Mouse (Mus musculus): ENCODE data around the gene Ficd. TPM values are rescaled to one million over a fixed set of nuclear protein-coding genes. Genes with fewer than 3 reads are reported as not detected.

The Ficd gene
- polyA plus RNA-seq (2012; ENCODE audit: insufficient read depth, low replicate concordance) = 1.2 and 2.4 TPM in 2 replicates

GRCm38 (mm10) chr5:113735345-113736112 is at the start of gene Ficd:
Ficd (plus strand) TSS chr5:113735803.
- Histone ChIP-seq H3K4me3 (replicated peaks) (peak within 1 kb of the TSS; percentile 100), H3K27me3 (replicated peaks) (peaks cover 5% of the 10 kb centered on the region), H3K9me3 (no peaks in the 10 kb centered on the region), H3K36me3 (replicated peaks; ENCODE audit: low read length) (peaks cover 39% of the 10 kb centered on the region), H3K4me1 (peaks cover 38% of the 10 kb centered on the region)
- no peak for TF ChIP-seq GATA1 (IDR thresholded peaks at IDR 0.05; ENCODE audit: borderline replicate concordance, low read length)

GRCm38 (mm10) chr5:113687514-113687913 is 48.1 kb upstream of the Ficd start:
- no peak for TF ChIP-seq GATA1 (IDR thresholded peaks at IDR 0.05; ENCODE audit: borderline replicate concordance, low read length)
- TF ChIP-seq FLI1 (IDR thresholded peaks at IDR 0.05; ENCODE audit: low read length) = no peak
- H3K4me1 ChIP-seq = no peaks in the 10 kb centered on the region; the same call in 1 of the 2 replicates
- H3K36me3 ChIP-seq (replicated peaks; ENCODE audit: low read length) = no peaks in the 10 kb centered on the region
- peaks cover 9% of the 10 kb centered on the region for H3K9me3 ChIP-seq
- no peak overlapping the region for H3K4me3 ChIP-seq (replicated peaks)
- peaks cover 10% of the 10 kb centered on the region for H3K27me3 ChIP-seq (replicated peaks)

- TF ChIP-seq GATA1 (IDR thresholded peaks at IDR 0.05; ENCODE audit: borderline replicate concordance, low read length) = no peak
- no peak for TF ChIP-seq FLI1 (IDR thresholded peaks at IDR 0.05; ENCODE audit: low read length)
- Histone ChIP-seq H3K27me3 (replicated peaks) (peaks cover 6% of the 10 kb centered on the region), H3K9me3 (peaks cover 16% of the 10 kb centered on the region)
These were observed 45.5 kb upstream of the Ficd start for GRCm38 (mm10) chr5:113690069-113690548.

GRCm38 (mm10) chr5:113690866-113691265 is 44.7 kb upstream of the Ficd start:
- peaks cover 8% of the 10 kb centered on the region for H3K27me3 ChIP-seq (replicated peaks)
- peaks cover 16% of the 10 kb centered on the region for H3K9me3 ChIP-seq
- no peaks in the 10 kb centered on the region; the same call in 1 of the 2 replicates for H3K4me1 ChIP-seq
- no peaks in the 10 kb centered on the region for H3K36me3 ChIP-seq (replicated peaks; ENCODE audit: low read length)
- H3K4me3 ChIP-seq (replicated peaks) = peak overlapping the region; percentile 52
- TF ChIP-seq GATA1 (IDR thresholded peaks at IDR 0.05; ENCODE audit: borderline replicate concordance, low read length) (no peak), FLI1 (IDR thresholded peaks at IDR 0.05; ENCODE audit: low read length) (no peak)

More at GRCm38 (mm10) chr5:113690069-113690548, 45.5 kb upstream of the Ficd start:
- Histone ChIP-seq H3K4me3 (replicated peaks) (no peak overlapping the region), H3K36me3 (replicated peaks; ENCODE audit: low read length) (no peaks in the 10 kb centered on the region), H3K4me1 (no peaks in the 10 kb centered on the region; the same call in 1 of the 2 replicates)

GRCm38 (mm10) chr5:113693196-113693755 is 42.3 kb upstream of the Ficd start:
- Histone ChIP-seq H3K36me3 (replicated peaks; ENCODE audit: low read length) (no peaks in the 10 kb centered on the region), H3K4me3 (replicated peaks) (peak overlapping the region; percentile 15), H3K4me1 (no peaks in the 10 kb centered on the region; the same call in 1 of the 2 replicates), H3K27me3 (replicated peaks) (peaks cover 13% of the 10 kb centered on the region), H3K9me3 (peaks cover 9% of the 10 kb centered on the region)
- TF ChIP-seq FLI1 (IDR thresholded peaks at IDR 0.05; ENCODE audit: low read length) = no peak
- no peak for TF ChIP-seq GATA1 (IDR thresholded peaks at IDR 0.05; ENCODE audit: borderline replicate concordance, low read length)

GRCm38 (mm10) chr5:113694000-113694399 is 41.6 kb upstream of the Ficd start:
- Histone ChIP-seq H3K9me3 (peaks cover 9% of the 10 kb centered on the region), H3K4me1 (no peaks in the 10 kb centered on the region; the same call in 1 of the 2 replicates), H3K36me3 (replicated peaks; ENCODE audit: low read length) (no peaks in the 10 kb centered on the region), H3K27me3 (replicated peaks) (peaks cover 13% of the 10 kb centered on the region), H3K4me3 (replicated peaks) (no peak overlapping the region)
- TF ChIP-seq FLI1 (IDR thresholded peaks at IDR 0.05; ENCODE audit: low read length) (no peak), GATA1 (IDR thresholded peaks at IDR 0.05; ENCODE audit: borderline replicate concordance, low read length) (no peak)

- no peak overlapping the region for H3K4me3 ChIP-seq (replicated peaks)
- peaks cover 13% of the 10 kb centered on the region for H3K27me3 ChIP-seq (replicated peaks)
- no peaks in the 10 kb centered on the region for H3K36me3 ChIP-seq (replicated peaks; ENCODE audit: low read length)
- H3K4me1 ChIP-seq = no peaks in the 10 kb centered on the region; the same call in 1 of the 2 replicates
- peaks cover 9% of the 10 kb centered on the region for H3K9me3 ChIP-seq
- TF ChIP-seq GATA1 (IDR thresholded peaks at IDR 0.05; ENCODE audit: borderline replicate concordance, low read length) (no peak), FLI1 (IDR thresholded peaks at IDR 0.05; ENCODE audit: low read length) (no peak)
These were observed 41.2 kb upstream of the Ficd start for GRCm38 (mm10) chr5:113694415-113694814.

GRCm38 (mm10) chr5:113700388-113701023 is 35.1 kb upstream of the Ficd start:
- Histone ChIP-seq H3K4me3 (replicated peaks) (no peak overlapping the region), H3K9me3 (no peaks in the 10 kb centered on the region), H3K36me3 (replicated peaks; ENCODE audit: low read length) (no peaks in the 10 kb centered on the region), H3K4me1 (no peaks in the 10 kb centered on the region), H3K27me3 (replicated peaks) (peaks cover 45% of the 10 kb centered on the region)
- TF ChIP-seq FLI1 (IDR thresholded peaks at IDR 0.05; ENCODE audit: low read length) = no peak
- no peak for TF ChIP-seq GATA1 (IDR thresholded peaks at IDR 0.05; ENCODE audit: borderline replicate concordance, low read length)

GRCm38 (mm10) chr5:113703803-113704585 is 31.6 kb upstream of the Ficd start:
- Histone ChIP-seq H3K4me1 (no peaks in the 10 kb centered on the region), H3K27me3 (replicated peaks) (peaks cover 56% of the 10 kb centered on the region), H3K4me3 (replicated peaks) (no peak overlapping the region), H3K9me3 (no peaks in the 10 kb centered on the region), H3K36me3 (replicated peaks; ENCODE audit: low read length) (no peaks in the 10 kb centered on the region)
- no peak for TF ChIP-seq FLI1 (IDR thresholded peaks at IDR 0.05; ENCODE audit: low read length)

All from megakaryocyte, embryonic 14.5 days (primary cell).